Mouse (Mus musculus) megakaryocyte, embryonic 14.5 days (primary cell): ENCODE results near the gene Hmx1.

Experiments used
- FLI1 ChIP-seq: IDR thresholded peaks from 2 replicates; pipeline ENCODE4 v1.6.1; 2012; ENCODE audit warnings: low read length, inconsistent platforms, mixed read lengths
- GATA1 ChIP-seq: IDR thresholded peaks from 3 replicates; pipeline ENCODE4 v1.6.1; 2012; ENCODE audit warnings: mixed read lengths, low read length, inconsistent platforms, borderline replicate concordance

- TF ChIP-seq GATA1 (no peak), FLI1 (no peak)
These were observed at the start of gene Hmx1 for GRCm38 (mm10) chr5:35388491-35389111.
